Mouse (Mus musculus): ENCODE results near the gene Prss50.

- TF ChIP-seq EP300 (IDR thresholded peaks at IDR 0.05; ENCODE audit: low read depth) (no peak), CTCF (IDR thresholded peaks at IDR 0.05; ENCODE audit: low read depth) (peak; percentile 41)
Observed at GRCm38 (mm10) chr9:110857781-110858472, at the start of gene Prss50.
